Mouse (Mus musculus) layer of hippocampus, postnatal 10 days (tissue): ENCODE measurements around the gene Ddn. TPM values are rescaled to one million over a fixed set of nuclear protein-coding genes. Genes with fewer than 3 reads are reported as not detected.

ENCODE experiments used
- DNase-seq, 2 experiments: peaks; one replicate each; pipeline ENCODE4 v3.0.0; 2021; ENCODE audit warnings: low spot score in 2 of 2
- long read RNA-seq: library from polyadenylated mRNA; stranded (forward); transcript quantifications from one replicate; pipeline ENCODE4 v2.0.0, GENCODE M21; 2023
- total RNA-seq, 2 experiments: library from RNA; stranded (reverse); gene quantifications; 2 replicates each; pipeline ENCODE4 v1.2.3; 2021

The Ddn gene
- total RNA-seq = 100 to 1,000 TPM; 401 to 403 TPM
- long read RNA-seq, transcript Ddn-201 (2 exons, 3,745 nt) = major isoform, 5 of 139 reads
- long read RNA-seq, partial matches to known transcripts = 0 of 139 reads
- long read RNA-seq, other reads (novel, unspliced or antisense) = 134 of 139 reads

DNA sequence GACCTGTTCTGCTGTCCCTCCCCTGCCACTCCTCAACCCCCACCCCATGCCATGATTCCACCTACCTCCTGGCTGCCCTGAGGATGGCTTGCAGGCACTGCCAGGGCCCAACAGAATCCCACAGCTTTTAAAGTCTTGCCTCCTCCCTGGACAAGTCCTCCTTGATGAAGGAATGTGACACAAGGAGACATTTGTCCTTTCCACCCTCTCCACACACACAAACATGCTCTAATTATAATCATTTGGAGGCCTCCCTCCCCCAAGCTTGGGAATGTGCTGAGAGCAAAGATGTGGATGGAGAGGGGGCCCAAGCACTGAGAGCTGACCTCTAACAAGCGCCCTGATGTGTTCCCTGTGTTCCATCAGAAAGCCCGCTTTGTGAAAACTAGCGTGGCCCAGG, at the start of gene Ddn:
Ddn (minus strand) TSS at position 101 of the 400 bp plus-strand sequence.
- DNase-seq = no peak

DNA sequence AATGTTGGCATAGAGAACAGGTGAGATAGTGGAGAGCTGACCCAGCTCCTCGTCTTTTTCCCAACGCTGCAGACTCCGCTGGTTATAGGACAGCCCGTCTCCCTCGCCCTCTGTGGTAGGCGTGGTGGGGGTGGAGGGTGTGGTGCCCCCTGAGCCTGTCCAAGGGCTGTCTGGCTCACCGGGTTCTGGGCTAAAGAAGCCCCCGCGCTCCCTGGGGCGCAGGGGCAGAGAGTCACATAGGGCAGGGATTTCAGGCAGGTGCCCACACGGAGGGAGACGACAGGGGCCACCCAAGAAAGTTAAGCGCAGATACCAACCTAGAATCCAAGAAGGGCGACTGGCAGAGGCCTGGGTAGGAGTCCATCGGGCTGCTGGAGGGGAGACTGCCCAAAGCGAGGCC, 44.9 kb upstream of the Ddn start:
- no peak for DNase-seq

DNA sequence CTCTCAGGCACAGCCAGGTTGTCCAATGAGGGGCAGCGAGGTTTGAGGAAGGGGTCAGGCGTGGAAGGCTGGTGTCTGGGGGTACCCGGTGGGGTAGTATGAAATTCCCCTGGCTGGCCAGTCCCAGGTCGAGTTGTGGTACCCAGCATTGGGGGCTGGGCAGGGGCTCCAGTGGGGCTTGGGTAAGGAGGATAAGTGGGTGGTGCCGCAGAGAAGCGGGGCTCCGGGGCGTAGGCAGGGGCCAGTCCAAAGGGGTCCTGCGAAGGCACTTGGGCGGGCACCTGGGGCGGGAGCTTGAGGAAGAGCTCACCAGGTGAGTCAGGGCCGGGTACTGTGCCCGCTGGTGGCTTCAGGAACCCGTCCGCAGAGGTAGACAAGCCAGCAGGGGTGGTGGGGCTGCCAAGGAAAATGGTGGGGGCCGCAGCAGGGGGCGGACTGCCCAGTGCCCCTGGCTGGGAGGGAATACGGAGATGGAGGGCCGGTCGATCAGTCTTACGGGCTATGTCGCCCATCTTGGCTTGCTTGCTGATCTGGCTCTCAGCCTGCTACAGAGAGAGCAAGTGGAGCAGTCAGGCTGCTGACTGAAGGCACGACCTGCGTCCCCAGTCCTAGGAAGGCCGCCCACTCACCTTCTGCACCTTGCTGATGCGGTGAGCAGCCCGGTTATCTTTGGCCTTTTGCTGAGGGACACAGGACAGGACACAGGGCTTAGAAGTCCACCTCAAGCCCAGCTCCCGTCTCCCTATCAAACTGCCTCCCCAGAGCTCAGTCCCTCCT, 44.1 kb upstream of the Ddn start:
- no peak for DNase-seq

DNA sequence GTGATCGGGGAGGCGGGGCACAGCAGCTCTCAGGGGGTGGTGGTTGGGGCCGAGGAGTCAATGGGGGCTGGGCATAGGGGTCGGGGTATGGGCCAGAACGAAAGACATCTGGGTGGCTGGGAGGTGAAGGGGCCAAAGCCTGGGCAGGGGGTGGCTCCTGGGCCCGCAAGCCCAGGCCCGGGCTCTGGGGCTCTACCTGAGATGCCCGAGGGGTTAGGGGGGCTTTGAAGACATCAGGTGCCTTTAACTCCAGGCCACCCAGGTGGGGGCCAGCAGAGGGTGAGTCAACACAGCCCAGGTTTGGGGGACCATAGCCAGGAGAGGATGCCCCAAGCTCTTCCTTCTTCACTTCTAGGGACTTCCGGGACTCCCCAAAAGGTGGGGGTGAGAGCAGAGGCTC, 43.4 kb upstream of the Ddn start:
- no peak for DNase-seq

DNA sequence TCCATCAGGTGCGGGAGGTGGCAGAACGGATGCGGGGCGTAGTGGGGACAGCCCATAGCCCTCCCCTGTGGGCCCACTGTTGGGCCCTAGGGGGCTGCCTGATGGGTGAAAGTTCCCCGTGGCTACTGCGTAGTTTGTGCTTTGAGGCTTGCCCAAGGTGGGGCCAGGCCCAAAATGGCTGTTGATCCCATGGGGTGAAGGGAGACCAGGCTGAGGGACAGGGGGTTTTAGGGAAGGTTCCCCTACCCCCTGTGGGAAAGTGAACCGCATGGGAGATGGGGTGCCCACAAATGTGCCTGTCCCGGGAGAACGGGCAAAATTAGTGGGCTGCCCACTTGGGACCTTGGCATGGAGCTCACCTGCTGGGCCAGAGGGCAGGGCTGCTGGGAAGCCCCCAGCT, 42.8 kb upstream of the Ddn start:
- no peak for DNase-seq

DNA sequence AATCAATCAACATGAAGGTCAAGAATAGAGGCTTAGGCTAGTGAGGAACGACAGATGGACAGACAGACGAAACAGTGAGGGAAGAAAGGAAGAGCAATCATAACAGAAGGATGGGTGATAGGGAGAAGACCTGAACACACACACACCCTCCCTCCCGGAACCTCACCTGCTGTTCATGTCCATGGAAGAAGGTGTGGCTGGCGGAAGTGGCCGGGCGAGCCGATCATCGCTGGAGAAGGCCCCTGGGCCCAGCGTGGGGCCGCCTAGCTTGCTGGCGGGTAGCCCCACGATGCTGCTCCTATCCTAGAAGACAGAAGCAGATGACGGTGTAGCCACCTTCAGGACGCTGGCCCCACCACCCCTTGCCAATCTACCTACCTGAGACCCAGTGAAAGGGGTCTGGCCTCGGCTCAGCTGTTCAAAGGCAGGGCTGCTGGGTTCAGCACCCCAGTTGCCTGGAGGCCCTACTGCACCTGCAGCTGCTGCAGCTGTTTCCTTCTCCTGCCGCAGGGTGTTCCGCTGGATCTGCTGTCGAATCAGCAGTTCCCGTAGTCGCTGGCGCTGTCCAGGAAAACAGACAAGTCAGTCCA, 42.0 kb upstream of the Ddn start:
- DNase-seq = no peak

DNA sequence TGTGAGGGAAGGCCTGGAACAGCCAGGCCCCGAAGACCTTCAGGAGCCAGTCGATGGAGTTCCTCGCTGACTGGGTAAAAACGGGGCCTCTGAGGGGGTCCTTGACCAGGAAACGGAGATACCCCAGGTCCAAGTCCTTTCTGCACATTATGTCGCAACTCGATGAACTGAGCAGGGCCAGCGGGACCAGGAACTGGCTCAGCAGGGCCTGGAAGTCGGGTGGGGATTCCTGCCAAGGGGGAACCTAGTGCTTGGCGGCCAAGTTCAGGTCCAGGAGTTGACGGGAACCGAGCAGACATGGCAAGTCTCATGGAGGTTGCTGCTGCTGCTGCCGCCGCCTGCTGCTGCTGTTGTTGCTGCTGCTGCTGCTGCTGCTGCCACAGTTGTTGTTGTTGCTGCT, 41.4 kb upstream of the Ddn start:
- DNase-seq = no peak

DNA sequence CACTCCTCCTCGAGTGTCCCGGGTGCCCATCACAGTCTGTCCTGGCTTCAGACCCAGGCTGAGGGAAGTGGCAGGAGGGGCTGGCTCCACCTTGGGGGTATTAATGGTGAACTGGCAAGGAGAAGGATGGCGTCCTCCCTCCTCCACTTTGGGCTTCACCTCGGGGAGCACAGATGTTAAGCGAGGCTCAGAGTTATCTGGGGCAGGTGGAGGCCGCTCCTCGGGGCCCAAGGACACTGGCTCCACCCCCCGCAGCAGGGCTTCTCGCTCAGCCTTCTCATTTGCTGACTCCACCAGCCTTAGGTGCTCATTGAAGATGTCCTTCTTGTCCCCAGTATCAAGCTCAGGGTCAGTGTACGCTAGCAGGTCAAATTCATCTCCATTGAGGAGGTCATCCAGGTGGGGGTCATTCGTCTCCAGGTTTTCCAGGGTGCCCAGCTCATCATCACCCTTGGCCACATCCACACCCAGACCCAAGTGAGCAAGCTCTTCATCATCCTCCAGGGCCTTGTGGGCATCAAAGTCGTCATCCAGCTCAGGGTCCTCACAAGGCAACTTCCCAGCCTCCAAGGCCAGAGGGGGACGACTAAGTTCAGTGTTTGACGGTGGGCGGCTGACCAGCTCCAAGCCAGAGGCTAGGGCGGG, 40.8 kb upstream of the Ddn start:
- no peak for DNase-seq

DNA sequence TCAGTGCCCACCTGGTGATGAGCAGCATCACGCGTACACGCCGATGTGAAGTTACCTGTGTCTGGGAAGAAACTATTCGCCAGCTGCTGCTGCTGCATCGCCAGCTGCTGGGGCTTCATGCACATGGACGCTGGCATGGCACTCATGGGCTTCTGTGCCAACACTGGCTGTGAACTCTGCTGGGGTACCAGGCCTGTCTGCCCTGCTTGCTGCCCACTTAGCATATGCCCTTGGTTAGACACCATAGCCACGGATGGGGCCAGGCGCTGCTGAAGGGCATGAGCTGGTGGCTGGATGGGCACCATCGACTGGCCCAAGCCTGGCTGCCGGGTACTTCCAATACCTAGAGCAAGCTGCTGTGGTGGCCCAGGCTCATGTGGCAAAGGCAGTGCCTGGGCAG, 39.9 kb upstream of the Ddn start:
- DNase-seq = no peak

DNA sequence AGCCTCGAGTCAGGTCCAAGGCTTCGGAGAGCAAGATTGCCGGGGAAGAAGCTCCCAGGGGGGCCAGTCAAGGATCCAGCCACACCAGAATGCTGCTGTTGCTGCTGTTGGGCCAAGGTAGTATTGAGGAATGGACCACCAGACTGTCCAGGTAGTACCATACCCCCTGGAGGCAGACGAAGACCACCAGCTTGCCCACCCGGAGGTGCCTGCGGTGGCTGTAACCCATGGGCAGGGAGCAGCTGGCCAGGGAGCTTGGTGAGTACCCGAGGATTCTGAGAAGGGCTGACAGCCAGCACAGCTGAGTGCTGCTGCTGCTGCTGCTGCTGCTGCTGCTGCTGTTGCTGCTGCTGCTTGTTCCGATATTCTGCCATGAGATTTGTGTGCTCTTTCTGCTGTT, 36.9 kb upstream of the Ddn start:
- DNase-seq = no peak

DNA sequence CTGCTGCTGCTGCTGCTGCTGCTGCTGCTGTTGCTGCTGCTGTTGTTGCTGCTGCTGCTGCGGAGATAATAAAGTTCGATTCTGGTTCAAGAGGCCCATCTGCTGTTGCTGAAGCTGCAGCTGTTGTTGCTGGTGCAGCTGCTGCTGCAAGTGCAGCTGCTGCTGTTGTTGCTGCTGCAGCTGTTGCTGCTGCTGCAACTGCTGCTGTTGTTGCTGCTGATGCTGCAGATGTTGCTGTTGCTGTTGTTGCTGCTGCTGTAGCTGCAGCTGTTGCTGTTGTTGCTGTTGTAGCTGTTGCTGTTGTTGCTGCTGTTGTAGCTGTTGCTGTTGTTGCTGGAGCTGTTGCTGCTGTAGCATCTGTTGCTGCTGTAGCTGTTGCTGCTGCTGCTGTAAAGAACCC, 35.9 kb upstream of the Ddn start:
- DNase-seq = no peak

DNA sequence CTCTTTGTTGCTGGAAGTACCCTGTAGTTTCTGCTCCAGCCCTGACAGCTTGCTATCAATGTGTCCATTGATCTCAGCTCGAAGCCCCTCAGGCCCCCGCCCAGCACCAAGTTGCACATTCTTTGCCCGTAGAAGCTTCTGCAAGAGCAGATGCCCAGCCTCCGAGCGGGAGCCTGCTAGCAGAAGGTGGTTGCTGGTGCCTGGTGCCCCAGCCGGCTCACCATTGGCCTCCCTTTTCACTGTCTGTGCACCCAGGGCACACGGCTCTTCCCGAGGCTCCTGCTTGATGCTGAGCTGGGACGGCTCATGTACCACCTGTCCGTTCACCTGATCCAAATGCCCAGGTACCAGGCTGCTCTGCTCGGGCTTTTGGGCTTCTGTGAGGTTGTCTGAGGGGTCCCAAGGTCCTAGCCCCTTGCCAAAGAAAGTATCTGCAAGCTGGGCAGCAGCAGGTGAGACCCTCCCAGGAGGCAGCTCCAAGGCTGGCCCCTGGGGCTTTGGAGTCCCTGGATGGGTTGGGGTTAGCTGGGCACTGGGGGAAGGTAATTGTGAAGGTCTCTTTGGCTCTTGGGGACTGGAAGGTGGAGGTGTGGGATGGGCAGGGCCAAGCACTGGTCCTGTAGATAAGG, 34.4 kb upstream of the Ddn start:
- no peak for DNase-seq

DNA sequence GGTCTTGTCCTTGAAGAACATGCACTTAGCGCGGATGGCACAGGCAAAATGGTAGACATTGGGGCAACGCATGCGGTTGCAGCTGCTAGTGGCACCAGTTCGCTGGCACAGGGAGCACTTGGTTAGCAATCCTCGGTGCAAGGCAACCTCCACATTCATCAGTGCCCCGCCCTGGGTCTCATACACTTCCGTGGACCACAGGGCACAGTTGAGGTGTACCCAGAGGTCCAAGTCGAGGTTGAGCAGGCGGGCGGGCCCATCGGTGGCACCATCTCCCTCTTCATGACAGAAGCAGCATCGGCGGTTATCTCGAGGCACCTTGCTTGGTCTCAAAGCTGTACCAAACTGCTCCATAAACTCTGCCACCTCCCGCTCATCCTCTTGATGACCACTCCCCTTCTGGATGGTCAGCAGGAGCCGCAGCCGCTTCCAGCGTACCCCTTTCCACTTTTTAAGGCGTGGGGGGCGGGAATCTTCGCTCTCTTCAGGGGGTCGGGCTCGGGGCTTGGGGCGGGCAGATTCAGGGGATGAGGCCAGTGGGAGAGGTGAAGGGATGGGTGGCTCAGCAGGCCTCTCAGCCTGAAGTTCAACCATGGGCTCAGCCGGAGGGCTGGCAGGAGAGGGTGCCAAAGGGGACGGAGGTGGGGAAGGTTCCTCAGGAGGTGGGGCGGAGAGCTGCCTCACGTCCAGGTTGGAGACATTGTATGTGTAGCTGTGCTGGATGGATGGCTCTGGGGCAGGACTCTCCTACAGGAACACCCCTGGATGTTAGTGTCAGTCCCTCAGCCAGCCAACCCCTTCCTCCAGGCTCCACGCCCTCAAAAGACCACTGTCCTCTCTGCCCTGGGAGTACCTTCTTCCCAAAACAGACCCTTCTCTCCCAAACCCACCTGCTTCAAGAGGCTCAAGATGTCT, 30.6 kb upstream of the Ddn start:
- DNase-seq = no peak

DNA sequence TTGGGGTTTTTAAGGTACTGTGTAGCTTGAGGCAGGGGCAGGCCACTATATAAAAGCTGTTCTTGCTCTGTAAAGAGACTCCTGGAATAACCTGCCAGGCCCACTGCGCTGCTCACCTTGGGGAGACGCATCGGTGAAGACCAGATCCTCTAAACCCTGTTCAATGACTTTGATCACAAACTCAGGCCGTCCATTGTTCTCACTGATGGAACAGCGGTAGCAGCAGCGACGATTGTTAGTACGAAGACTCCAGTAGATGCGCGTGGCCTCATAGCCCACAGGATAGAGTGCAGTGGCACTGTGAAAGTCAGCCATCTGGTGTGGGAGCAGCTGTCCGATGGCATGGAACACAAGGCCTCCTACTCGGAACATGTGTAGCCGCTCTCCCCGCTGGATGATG, 29.9 kb upstream of the Ddn start:
- DNase-seq = no peak

DNA sequence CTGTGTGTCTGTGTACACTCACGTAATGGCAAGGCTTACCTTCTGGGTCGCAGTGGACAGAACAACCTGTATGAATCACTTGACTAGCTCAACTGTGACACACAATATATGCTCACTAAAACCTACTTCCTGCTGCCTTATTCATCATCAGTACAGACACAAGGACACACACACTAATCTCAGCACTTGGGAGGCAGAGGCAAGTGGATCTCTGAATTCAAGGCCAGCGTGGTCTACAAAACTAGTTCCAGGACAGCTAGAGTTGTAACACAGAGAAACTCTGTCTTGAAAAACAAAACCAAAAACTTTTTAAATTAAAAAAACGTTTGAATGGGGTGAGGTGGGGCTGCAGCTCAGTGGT, 28.4 kb upstream of the Ddn start:
- no peak for DNase-seq

DNA sequence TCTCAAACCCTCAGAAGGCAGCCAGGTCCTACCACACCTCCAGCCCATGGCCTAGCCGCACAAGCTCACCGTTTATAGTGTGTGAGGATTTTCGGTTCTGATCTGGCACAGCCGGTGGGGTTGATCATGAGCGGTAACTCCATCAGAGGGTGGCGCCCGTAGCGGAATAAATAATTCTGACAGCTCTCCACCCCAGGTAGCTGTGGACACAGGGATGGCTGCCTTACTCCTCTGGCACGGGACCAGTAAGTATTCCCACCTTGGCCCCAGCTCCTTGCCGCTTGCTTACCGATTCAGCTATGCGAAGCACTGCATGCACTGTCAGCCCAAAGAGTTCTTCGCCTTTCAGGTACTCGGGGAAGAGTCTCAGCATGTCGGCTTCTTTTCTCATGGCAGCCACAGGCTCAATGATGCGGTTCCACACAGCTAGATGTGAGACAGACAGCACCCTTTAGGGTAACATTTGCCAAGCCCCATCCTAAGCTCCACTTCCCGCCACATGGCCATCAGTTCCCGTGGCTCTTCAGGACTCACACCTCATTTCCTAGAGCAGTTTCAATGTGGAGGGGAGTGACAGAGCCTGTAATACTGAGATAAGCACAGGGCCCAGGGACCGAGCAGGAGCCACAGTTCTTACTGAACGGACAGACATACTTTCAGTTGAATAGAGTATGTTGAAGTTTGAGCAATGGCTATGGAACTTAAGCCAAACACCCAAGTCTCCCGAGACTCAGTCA, 27.9 kb upstream of the Ddn start:
- DNase-seq = no peak

DNA sequence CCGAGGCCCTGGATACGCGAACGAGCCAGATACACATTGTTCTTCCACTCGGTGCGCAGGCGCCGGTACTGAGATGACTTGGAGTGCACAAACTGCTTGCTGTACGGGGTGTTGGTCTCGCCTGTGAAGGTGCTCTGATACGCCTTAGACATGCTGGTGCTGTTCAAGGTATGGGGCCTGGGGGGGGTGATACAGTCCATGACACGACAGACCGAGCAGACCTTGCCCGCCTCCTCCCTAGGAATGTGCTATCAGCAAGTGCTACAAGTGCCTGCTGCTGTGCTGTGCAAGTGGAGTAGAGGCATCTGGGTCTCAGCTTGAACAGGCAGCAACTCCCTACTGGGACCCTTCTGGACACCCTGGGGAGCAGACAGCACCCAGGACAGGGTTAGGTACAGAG, 26.0 kb upstream of the Ddn start:
- DNase-seq = no peak

DNA sequence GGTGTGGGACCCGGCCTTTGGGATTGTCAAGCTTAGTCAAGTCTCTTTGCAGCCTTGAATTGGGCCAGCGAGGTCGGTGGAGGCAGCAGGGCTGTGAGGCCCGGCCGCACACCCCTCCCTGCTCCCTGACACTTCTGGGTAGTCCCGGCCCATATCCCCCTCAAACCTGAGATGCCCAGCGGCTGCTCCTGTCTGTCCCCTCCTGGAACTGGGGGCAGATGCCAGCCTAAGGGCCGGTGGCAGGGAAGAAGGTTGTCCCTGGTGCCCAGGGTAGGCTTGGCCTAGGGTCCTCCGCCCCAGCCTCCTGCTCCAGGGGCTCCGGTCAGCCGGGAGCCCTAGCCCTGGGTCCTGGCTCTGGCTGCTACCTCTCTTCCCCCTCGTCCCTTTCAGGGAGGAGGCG, 24.8 kb upstream of the Ddn start:
- no peak for DNase-seq

DNA sequence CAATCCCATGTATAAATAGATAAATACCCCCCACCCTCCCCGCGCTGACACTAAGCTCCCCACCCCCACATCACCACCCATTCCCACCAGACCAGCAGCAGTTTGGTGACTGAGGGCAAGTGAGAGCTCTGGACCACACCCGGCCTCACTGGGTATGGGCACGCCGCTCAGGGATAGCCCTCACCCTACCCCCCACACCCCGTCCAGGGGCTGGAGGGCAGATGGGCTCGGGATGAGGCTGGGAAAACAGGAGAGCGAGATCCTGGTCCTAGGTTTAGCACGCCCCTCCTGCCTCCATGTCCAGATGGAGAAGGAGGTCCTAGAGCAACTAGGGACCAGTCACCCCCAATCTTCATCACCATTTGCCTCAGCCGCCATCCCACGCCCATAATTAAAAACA, 24.0 kb upstream of the Ddn start:
- DNase-seq = no peak
